Mouse (Mus musculus) myocyte (in vitro differentiated cells): ENCODE measurements around the gene Ndufaf3.

Experiments
- CEBPB ChIP-seq: IDR thresholded peaks from 2 replicates; pipeline ENCODE4 v1.6.1; 2011; ENCODE audit warnings: mild to moderate bottlenecking, moderate library complexity; ENCODE audit not compliant: poor library complexity, insufficient read depth, severe bottlenecking
- E2F4 ChIP-seq: IDR thresholded peaks from one replicate; pipeline ENCODE4 v1.6.1; 2011; ENCODE audit warnings: mild to moderate bottlenecking, control low read depth, moderate library complexity; ENCODE audit not compliant: insufficient read depth
- MYOD1 ChIP-seq, 3 experiments: IDR thresholded peaks; one replicate each; pipeline ENCODE4 v1.6.1; 2011; ENCODE audit warnings: control low read depth in 2 of 3, low read depth in 2 of 3, mild to moderate bottlenecking in 2 of 3, moderate library complexity in 1 of 3; ENCODE audit not compliant: insufficient read length in 2 of 3, control insufficient read depth in 1 of 3
- MYOG ChIP-seq, 3 experiments: IDR thresholded peaks; one replicate each; pipeline ENCODE4 v1.6.1; 2011; ENCODE audit warnings: control low read depth in 2 of 3, low read depth in 2 of 3, mild to moderate bottlenecking in 2 of 3; ENCODE audit not compliant: insufficient read length in 2 of 3, control insufficient read depth in 1 of 3, insufficient read depth in 1 of 3
- POLR2A ChIP-seq: IDR thresholded peaks from one replicate; pipeline ENCODE4 v1.6.1; 2011; ENCODE audit warnings: low read depth, mild to moderate bottlenecking, control low read depth, moderate library complexity; ENCODE audit not compliant: insufficient read length
- POLR2AphosphoS2 ChIP-seq: IDR thresholded peaks from one replicate; pipeline ENCODE4 v1.6.1; 2011; ENCODE audit warnings: low read depth, control low read depth; ENCODE audit not compliant: insufficient read length
- REST ChIP-seq: IDR thresholded peaks from one replicate; pipeline ENCODE4 v1.6.1; 2011; ENCODE audit warnings: mild to moderate bottlenecking, control low read depth, moderate library complexity; ENCODE audit not compliant: insufficient read depth, insufficient read length
- TCF12 ChIP-seq: IDR thresholded peaks from one replicate; pipeline ENCODE4 v1.6.1; 2011; ENCODE audit warnings: mild to moderate bottlenecking, control low read depth; ENCODE audit not compliant: poor library complexity, insufficient read depth, severe bottlenecking

- TF ChIP-seq POLR2A (no peak), MYOD1 (IDR thresholded peaks at IDR 0.05; ENCODE audit: control insufficient read depth in 1 of 3, insufficient read length in 2 of 3, low read depth in 2 of 3) (no peak), CEBPB (no peak), REST (no peak), MYOG (IDR thresholded peaks at IDR 0.05; ENCODE audit: control insufficient read depth in 1 of 3, insufficient read depth in 1 of 3, insufficient read length in 2 of 3, low read depth in 2 of 3) (no peak), POLR2AphosphoS2 (no peak), E2F4 (no peak), TCF12 (no peak)
Measured at GRCm38 (mm10) chr9:108575321-108576297, 8.4 kb upstream of the Ndufaf3 start.
